Mouse (Mus musculus) E14TG2a.4 (cell line): ENCODE measurements around the gene Map2k6.

Experiments used
- CTCF ChIP-seq: conservative IDR thresholded peaks from 2 replicates; pipeline ENCODE4 v1.5.1; 2014; ENCODE audit warnings: low read length
- NANOG ChIP-seq: IDR thresholded peaks from 2 replicates; pipeline ENCODE4 v1.6.1; 2014; ENCODE audit warnings: borderline replicate concordance, low read length, mixed read lengths

- peak; percentile 78 for TF ChIP-seq CTCF
- no peak for TF ChIP-seq NANOG
Observed at GRCm38 (mm10) chr11:110357756-110358551, 41.0 kb upstream of the Map2k6 start.
